Mouse (Mus musculus) E14TG2a.4 (cell line): ENCODE measurements around the gene Mettl21c.

Experiments
- H3K27me3 ChIP-seq: 2 replicates; pipeline ENCODE4 v1.6.1; 2014; ENCODE audit warnings: low read length, control low read depth; ENCODE audit not compliant: insufficient read depth
- H3K36me3 ChIP-seq: 2 replicates; pipeline ENCODE4 v1.6.1; 2014; ENCODE audit warnings: low read length, control low read depth; ENCODE audit not compliant: insufficient read depth
- H3K4me1 ChIP-seq: replicated peaks from 2 replicates; pipeline ENCODE4 v1.6.1; 2014; ENCODE audit warnings: low read depth, low read length, control low read depth
- H3K4me3 ChIP-seq: replicated peaks from 2 replicates; pipeline ENCODE4 v1.5.1; 2014; ENCODE audit warnings: mild to moderate bottlenecking, low read length
- H3K9me3 ChIP-seq: 2 replicates; pipeline ENCODE4 v1.6.1; 2014; ENCODE audit warnings: low read length, control low read depth
- CTCF ChIP-seq: conservative IDR thresholded peaks from 2 replicates; pipeline ENCODE4 v1.5.1; 2014; ENCODE audit warnings: low read length
- NANOG ChIP-seq: IDR thresholded peaks from 2 replicates; pipeline ENCODE4 v1.6.1; 2014; ENCODE audit warnings: borderline replicate concordance, low read length, mixed read lengths
- POU5F1 ChIP-seq: IDR thresholded peaks from 2 replicates; pipeline ENCODE4 v1.6.1; 2014; ENCODE audit warnings: low read length, borderline replicate concordance

Gene Mettl21c

DNA sequence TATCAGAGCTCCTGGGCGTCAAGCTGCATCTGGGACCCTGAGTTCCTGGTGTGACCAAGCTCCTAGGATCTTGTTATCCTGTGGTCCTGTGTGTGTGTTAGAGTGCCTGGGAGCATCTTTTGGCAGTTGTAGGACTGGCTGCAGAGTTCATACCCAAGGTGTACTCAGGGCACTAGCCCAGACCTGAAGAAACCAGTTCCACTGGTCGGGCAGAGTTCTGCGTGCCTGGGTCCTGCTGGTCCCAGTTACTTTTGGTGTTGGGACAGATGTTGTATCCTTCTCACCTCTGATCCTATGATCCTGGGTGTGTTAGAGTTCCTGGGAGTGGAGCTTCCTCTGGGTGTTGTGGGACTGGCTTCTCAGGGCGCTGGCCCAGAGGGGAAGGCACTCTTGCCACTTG is 55.5 kb downstream of the Mettl21c start:
- peaks cover 56% of the 10 kb centered on the region for H3K36me3 ChIP-seq
- no peak overlapping the region for H3K4me3 ChIP-seq
- peaks cover 8% of the 10 kb centered on the region for H3K4me1 ChIP-seq
- TF ChIP-seq NANOG, result no peak
- no peak for TF ChIP-seq CTCF
- no peak for TF ChIP-seq POU5F1
- no peaks in the 10 kb centered on the region for H3K9me3 ChIP-seq
- H3K27me3 ChIP-seq, result no peaks in the 10 kb centered on the region
